Mouse (Mus musculus) heart, postnatal 0 days (tissue): Measurements from ENCODE around the gene Trappc3. TPM values are rescaled to one million over a fixed set of nuclear protein-coding genes. Genes with fewer than 3 reads are reported as not detected.

Experiments
- ATAC-seq: fragments of 200-750 bp; cut with Nextera tagmentation; 2 replicates; pipeline ENCODE4 v1.8.0; 2017; ENCODE audit warnings: low read depth, moderate number of reproducible peaks, moderate library complexity; ENCODE audit not compliant: insufficient read depth
- DNase-seq: peaks from one replicate; pipeline ENCODE4 v3.0.0-alpha.2; 2016; ENCODE audit warnings: low spot score
- H3K27ac ChIP-seq: fragments of 300-500 bp; sonication (generic); 2 replicates; pipeline ENCODE4 v1.5.1; 2014; ENCODE audit warnings: low read depth, mild to moderate bottlenecking
- H3K27me3 ChIP-seq: fragments of 300-500 bp; sonication (generic); 2 replicates; pipeline ENCODE4 v1.6.1; 2014; ENCODE audit warnings: low read length, mixed read lengths; ENCODE audit not compliant: control insufficient read depth, insufficient read depth
- H3K36me3 ChIP-seq: fragments of 300-500 bp; sonication (generic); replicated peaks from 2 replicates; pipeline ENCODE4 v1.6.1; 2014; ENCODE audit warnings: low read length, mixed read lengths; ENCODE audit not compliant: control insufficient read depth, insufficient read depth
- H3K4me1 ChIP-seq: fragments of 300-500 bp; sonication (generic); 2 replicates; pipeline ENCODE4 v1.6.1; 2014; ENCODE audit warnings: antibody characterized with exemption; ENCODE audit not compliant: control insufficient read depth, insufficient read depth
- H3K4me2 ChIP-seq: fragments of 300-500 bp; sonication (generic); 2 replicates; pipeline ENCODE4 v1.6.1; 2014; ENCODE audit warnings: low read depth, mild to moderate bottlenecking, low read length, moderate library complexity
- H3K4me3 ChIP-seq: fragments of 300-500 bp; sonication (generic); 2 replicates; pipeline ENCODE4 v1.5.1; 2014; ENCODE audit warnings: low read depth, low read length
- H3K9ac ChIP-seq: fragments of 300-500 bp; sonication (generic); replicated peaks from 2 replicates; pipeline ENCODE4 v1.6.1; 2014; ENCODE audit warnings: low read depth, low read length, mixed read lengths
- H3K9me3 ChIP-seq: fragments of 300-500 bp; sonication (generic); replicated peaks from 2 replicates; pipeline ENCODE4 v1.6.1; 2016; ENCODE audit warnings: low read length; ENCODE audit not compliant: control insufficient read depth
- CTCF ChIP-seq: IDR thresholded peaks from 2 replicates; pipeline ENCODE4 v1.5.1; 2016; ENCODE audit warnings: antibody characterized with exemption, control low read depth, low read depth
- EP300 ChIP-seq: IDR thresholded peaks from 2 replicates; pipeline ENCODE4 v1.6.1; 2016; ENCODE audit warnings: antibody characterized with exemption, low read depth
- WGBS: fragments of 180-500 bp; shearing (Covaris S2); extraction: QIAGEN DNeasy Blood & Tissue Kit; methylation state at CpG from one replicate; pipeline ENCODE4 v1.1.7; 2014; 5-methylcytosine and 5-hydroxymethylcytosine counted together
- polyA plus RNA-seq: library from polyadenylated mRNA; unstranded; fragments of >200 nt; fragmentation: Nextera tagmentation; extraction: Ambion mirVana; gene quantifications from 2 replicates; pipeline ENCODE4 v1.2.1, GENCODE M21; 2015
- total RNA-seq: library from RNA; depleted of rRNA; stranded (reverse); fragments of >200 nt; gene quantifications from 2 replicates; pipeline ENCODE4 v1.2.3, GENCODE M21; 2014; ENCODE audit warnings: low replicate concordance; rRNA removed

Trappc3 gene
- total and polyA plus RNA-seq, 2 experiments from 2014 or later, result 46.4 to 86.7 TPM

DNA sequence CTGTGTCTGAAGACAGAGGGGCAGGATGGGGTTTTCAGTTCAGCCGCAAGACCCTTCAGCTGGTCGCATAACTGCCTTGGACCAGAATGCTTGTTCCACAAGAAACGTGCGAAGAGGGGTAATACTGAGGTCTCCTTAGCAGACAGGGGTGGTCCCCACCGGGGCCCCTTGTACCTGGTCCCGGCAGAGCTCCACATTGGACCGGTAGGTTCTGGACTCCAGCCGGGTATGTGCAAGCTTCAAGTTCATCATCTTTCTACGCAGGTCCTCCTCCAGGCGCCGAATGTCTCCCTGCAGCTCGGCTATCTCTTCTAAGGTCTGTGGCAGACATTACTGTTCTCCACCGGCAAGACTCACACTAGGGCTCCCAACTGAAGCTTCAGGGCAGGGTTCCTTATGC, 60.5 kb downstream of the Trappc3 start:
- TF ChIP-seq EP300, result no peak
- no peak for TF ChIP-seq CTCF
- Histone ChIP-seq H3K4me2 (no peak overlapping the region), H3K9ac (no peak overlapping the region), H3K27me3 (0 out of 2 replicates have a peak, but pooled peaks cover 12% of the 10 kb centered on the region), H3K4me3 (no peak overlapping the region), H3K4me1 (0 out of 2 replicates have a peak, but pooled peaks cover 4% of the 10 kb centered on the region), H3K36me3 (peaks cover 7% of the 10 kb centered on the region), H3K9me3 (no peaks in the 10 kb centered on the region), H3K27ac (no peak overlapping the region)
- no peak for DNase-seq
- no peak for ATAC-seq
- 94% methylated on average over 13 of the region's 13 CpGs for WGBS

- H3K27ac ChIP-seq, result no peak overlapping the region
- no peak overlapping the region for H3K9ac ChIP-seq
- no peak overlapping the region for H3K4me3 ChIP-seq
- no peaks in the 10 kb centered on the region for H3K36me3 ChIP-seq
- 40% methylated on average over 13 of the region's 13 CpGs for WGBS
- DNase-seq, result no peak
- H3K4me1 ChIP-seq, result 0 out of 2 replicates have a peak, but pooled peaks cover 4% of the 10 kb centered on the region
- no peak for TF ChIP-seq EP300
- no peak for ATAC-seq
- no peak overlapping the region for H3K4me2 ChIP-seq
- 0 out of 2 replicates have a peak, but pooled peaks cover 12% of the 10 kb centered on the region for H3K27me3 ChIP-seq
- H3K9me3 ChIP-seq, result no peaks in the 10 kb centered on the region
Measured at GRCm38 (mm10) chr4:126324861-126325260, 62.7 kb downstream of the Trappc3 start.

- 0 out of 2 replicates have a peak, but pooled peaks cover 4% of the 10 kb centered on the region for H3K4me1 ChIP-seq
- DNase-seq (no peak), ATAC-seq (no peak)
- TF ChIP-seq EP300 (no peak), CTCF (no peak)
- H3K9me3 ChIP-seq, result no peaks in the 10 kb centered on the region
- H3K27me3 ChIP-seq, result 0 out of 2 replicates have a peak, but pooled peaks cover 12% of the 10 kb centered on the region
- WGBS, result 15% methylated on average over 23 of the region's 23 CpGs
- no peaks in the 10 kb centered on the region for H3K36me3 ChIP-seq
- H3K27ac ChIP-seq, result no peak within 1 kb of the TSS
- peak within 1 kb of the TSS; percentile 39 for H3K4me2 ChIP-seq
- H3K9ac ChIP-seq, result no peak within 1 kb of the TSS
- no peak within 1 kb of the TSS; the same call in 1 of the 2 replicates for H3K4me3 ChIP-seq
Measured at GRCm38 (mm10) chr4:126325281-126325861, 63.2 kb downstream of the Trappc3 start, which contains the start of gene Tekt2. Gene Tekt2, minus strand, starts transcription at chr4:126325688.

Other genes with a start within 250 kb of the Trappc3 start
- gene Csf3r, start 237.8 kb upstream of the Trappc3 start, total RNA-seq, result 2.6 and 3.9 TPM in 2 replicates
- 0.48 and 0.77 TPM in 2 replicates for gene Csf3r, start 237.8 kb upstream of the Trappc3 start, polyA plus RNA-seq
- 52.4 and 84.0 TPM in 2 replicates for gene Mrps15, start 215.4 kb upstream of the Trappc3 start, total RNA-seq
- 139 and 142 TPM in 2 replicates for gene Mrps15, start 215.4 kb upstream of the Trappc3 start, polyA plus RNA-seq
- gene Oscp1, start 203.8 kb upstream of the Trappc3 start, total RNA-seq, result 1.4 and 5.9 TPM in 2 replicates
- 3.8 and 4.2 TPM in 2 replicates for gene Oscp1, start 203.8 kb upstream of the Trappc3 start, polyA plus RNA-seq
- gene Lsm10, start 165.7 kb upstream of the Trappc3 start, total RNA-seq, result 30.9 and 186 TPM in 2 replicates
- gene Lsm10, start 165.7 kb upstream of the Trappc3 start, polyA plus RNA-seq, result 41.7 and 43.1 TPM in 2 replicates
- gene Stk40, start 158.4 kb upstream of the Trappc3 start, total RNA-seq, result 19.9 and 22.8 TPM in 2 replicates
- gene Stk40, start 158.4 kb upstream of the Trappc3 start, polyA plus RNA-seq, result 14.2 and 17.3 TPM in 2 replicates
- 53.1 and 69.1 TPM in 2 replicates for gene Eva1b, start 114.6 kb upstream of the Trappc3 start, total RNA-seq
- 26.8 and 28.5 TPM in 2 replicates for gene Eva1b, start 114.6 kb upstream of the Trappc3 start, polyA plus RNA-seq
- 2.6 TPM in 1 of 2 replicates, not detected in the other for gene Sh3d21, start 98.8 kb upstream of the Trappc3 start, total RNA-seq
- 2.2 and 2.6 TPM in 2 replicates for gene Sh3d21, start 98.8 kb upstream of the Trappc3 start, polyA plus RNA-seq
- gene Thrap3, start 59.6 kb upstream of the Trappc3 start, total RNA-seq, result 84.1 and 121 TPM in 2 replicates
- gene Thrap3, start 59.6 kb upstream of the Trappc3 start, polyA plus RNA-seq, result 86.1 and 96.7 TPM in 2 replicates
- 75.0 and 90.1 TPM in 2 replicates for gene Map7d1, start 6.0 kb upstream of the Trappc3 start, total RNA-seq
- 35.2 and 37.5 TPM in 2 replicates for gene Map7d1, start 6.0 kb upstream of the Trappc3 start, polyA plus RNA-seq
- 3.8 and 4.3 TPM in 2 replicates for gene Col8a2, start 24.5 kb downstream of the Trappc3 start, total RNA-seq
- 0.71 and 1.1 TPM in 2 replicates for gene Col8a2, start 24.5 kb downstream of the Trappc3 start, polyA plus RNA-seq
- 26.8 and 30.2 TPM in 2 replicates for gene Adprhl2, start 59.4 kb downstream of the Trappc3 start, total RNA-seq
- gene Adprhl2, start 59.4 kb downstream of the Trappc3 start, polyA plus RNA-seq, result 23.2 and 26.1 TPM in 2 replicates
- gene Tekt2, start 63.4 kb downstream of the Trappc3 start, total RNA-seq, result not detected in 2 replicates
- gene Tekt2, start 63.4 kb downstream of the Trappc3 start, polyA plus RNA-seq, result 0.27 and 0.88 TPM in 2 replicates
- 3.3 and 35.2 TPM in 2 replicates for gene Ago3, start 167.2 kb downstream of the Trappc3 start, total RNA-seq
- gene Ago3, start 167.2 kb downstream of the Trappc3 start, polyA plus RNA-seq, result 7.3 and 8.3 TPM in 2 replicates
- 9.9 and 22.3 TPM in 2 replicates for gene Ago1, start 206.3 kb downstream of the Trappc3 start, total RNA-seq
- 1.4 and 1.6 TPM in 2 replicates for gene Ago1, start 206.3 kb downstream of the Trappc3 start, polyA plus RNA-seq